9 mouse cellular contexts compared by ENCODE assay signal in the genomic region with DNA sequence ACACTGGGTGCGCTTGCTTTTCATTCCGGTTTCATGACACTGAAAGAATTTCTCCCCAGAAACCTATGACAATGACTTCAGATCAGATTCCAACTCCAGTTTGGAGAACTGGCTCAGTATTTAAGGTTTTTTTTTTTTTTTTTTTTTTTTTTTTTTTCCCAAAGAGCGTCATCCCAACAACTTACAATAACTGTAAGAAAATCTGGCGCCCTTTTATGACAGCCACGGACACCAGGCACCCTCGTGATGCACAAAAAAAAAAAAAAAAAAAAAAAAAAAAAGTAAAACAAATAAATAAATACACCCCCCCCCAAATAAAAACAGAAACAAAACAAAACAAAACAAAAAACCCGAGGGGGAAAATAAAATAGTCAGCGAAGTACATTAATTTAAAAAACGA. TPM values are rescaled to one million over a fixed set of nuclear protein-coding genes. Genes with fewer than 3 reads are reported as not detected.
DNase-seq lines count a peak whose midpoint lies in the region; ATAC-seq and TF ChIP-seq lines count a peak whose summit lies in the region.
"Had no signal": no experiment of that assay in that cellular context is flagged by ENCODE, and none has a peak within 500 bp of the region (broad histone marks: within the 10 kb centered on the region; RNA-seq: fewer than 3 reads in every experiment).

No protein-coding gene starts in this region.

- H3K4me2 ChIP-seq in lung, embryonic 14.5 days, result peak overlapping the region; percentile 82
- peak overlapping the region; percentile 68 for H3K4me2 ChIP-seq in intestine, embryonic 16.5 days (ENCODE audit: low read depth, low read length)
- H3K4me2 ChIP-seq in neural tube, embryonic 13.5 days, result peak overlapping the region; percentile 86

- H3K9me3 ChIP-seq in lung, embryonic 14.5 days (ENCODE audit: low read depth, low read length), result no peaks in the 10 kb centered on the region
- no peaks in the 10 kb centered on the region for H3K9me3 ChIP-seq in embryonic facial prominence, embryonic 10.5 days
- H3K9me3 ChIP-seq in intestine, embryonic 16.5 days (ENCODE audit: control insufficient read depth, low read length), result no peaks in the 10 kb centered on the region
- no peaks in the 10 kb centered on the region for H3K9me3 ChIP-seq in neural tube, embryonic 13.5 days

- H3K27me3 ChIP-seq in lung, embryonic 14.5 days (ENCODE audit: insufficient read depth, low read length), result no peaks in the 10 kb centered on the region
- H3K27me3 ChIP-seq in embryonic facial prominence, embryonic 10.5 days (replicated peaks; ENCODE audit: low read depth, poor library complexity, severe bottlenecking), result peaks cover 14% of the 10 kb centered on the region; the same call in 1 of the 2 replicates
- H3K27me3 ChIP-seq in intestine, embryonic 16.5 days (replicated peaks; ENCODE audit: control insufficient read depth, insufficient read depth, low read length), result no peaks in the 10 kb centered on the region
- peaks cover 24% of the 10 kb centered on the region for H3K27me3 ChIP-seq in neural tube, embryonic 13.5 days

- no peaks in the 10 kb centered on the region for H3K36me3 ChIP-seq in lung, embryonic 14.5 days (ENCODE audit: insufficient read depth)
- no peaks in the 10 kb centered on the region for H3K36me3 ChIP-seq in embryonic facial prominence, embryonic 10.5 days (replicated peaks)
- no peaks in the 10 kb centered on the region for H3K36me3 ChIP-seq in intestine, embryonic 16.5 days (ENCODE audit: control insufficient read depth, insufficient read depth, low read length)
- H3K36me3 ChIP-seq in neural tube, embryonic 13.5 days, result no peaks in the 10 kb centered on the region

- peak overlapping the region; percentile 59 for H3K4me3 ChIP-seq in lung, embryonic 14.5 days (ENCODE audit: low read depth, low read length)
- H3K4me3 ChIP-seq in embryonic facial prominence, embryonic 10.5 days, result peak overlapping the region; percentile 76
- H3K4me3 ChIP-seq in intestine, embryonic 16.5 days (ENCODE audit: low read length), result peak overlapping the region; percentile 75
- peak overlapping the region; percentile 70 for H3K4me3 ChIP-seq in neural tube, embryonic 13.5 days

- peak overlapping the region; percentile 52 for H3K9ac ChIP-seq in lung, embryonic 14.5 days
- H3K9ac ChIP-seq in intestine, embryonic 16.5 days (ENCODE audit: low read depth, low read length), result peak overlapping the region; percentile 59
- peak overlapping the region; percentile 46; the same call in 1 of the 2 replicates for H3K9ac ChIP-seq in neural tube, embryonic 13.5 days

- H3K27ac ChIP-seq in lung, embryonic 14.5 days (ENCODE audit: low read depth), result 0 out of 2 replicates have a peak overlapping the region, but pooled peaks have one; percentile 46
- no peak overlapping the region for H3K27ac ChIP-seq in embryonic facial prominence, embryonic 10.5 days (replicated peaks)
- H3K27ac ChIP-seq in intestine, embryonic 16.5 days (ENCODE audit: low read length), result no peak overlapping the region; the same call in 1 of the 2 replicates
- no peak overlapping the region for H3K27ac ChIP-seq in neural tube, embryonic 13.5 days (replicated peaks)

- no peak for ATAC-seq in lung, embryonic 14.5 days (ENCODE audit: insufficient read depth)
- ATAC-seq in intestine, embryonic 16.5 days, result no peak
- no peak for ATAC-seq in neural tube, embryonic 13.5 days (ENCODE audit: low read depth)
- no peak for ATAC-seq in inflammation-experienced regulatory T-cells, adult 6 months

- 7% methylated on average over 9 of the region's 9 CpGs for WGBS in lung, embryonic 14.5 days
- WGBS in embryonic facial prominence, embryonic 10.5 days, result 6% methylated on average over 9 of the region's 9 CpGs
- 17% methylated on average over 9 of the region's 9 CpGs for WGBS in intestine, embryonic 16.5 days
- 10% methylated on average over 9 of the region's 9 CpGs for WGBS in neural tube, embryonic 13.5 days

- H3K4me1 ChIP-seq in lung, embryonic 14.5 days (ENCODE audit: insufficient read depth), result 0 out of 2 replicates have a peak, but pooled peaks cover 8% of the 10 kb centered on the region
- H3K4me1 ChIP-seq in embryonic facial prominence, embryonic 10.5 days, result peaks cover 24% of the 10 kb centered on the region
- 0 out of 2 replicates have a peak, but pooled peaks cover 8% of the 10 kb centered on the region for H3K4me1 ChIP-seq in intestine, embryonic 16.5 days (ENCODE audit: control insufficient read depth, insufficient read depth, low read length)
- peaks cover 29% of the 10 kb centered on the region for H3K4me1 ChIP-seq in neural tube, embryonic 13.5 days (replicated peaks)

- peak; percentile 62 for DNase-seq in lung, embryonic 14.5 days
- no peak for DNase-seq in lung, postnatal 10 days
- no peak for DNase-seq in embryonic facial prominence, embryonic 10.5 days (ENCODE audit: low spot score)
- no peak for DNase-seq in adrenal gland, postnatal 10 days
- DNase-seq in spleen, postnatal 14 days (ENCODE audit: low spot score in 2 of 2), result no peak

- no peak for TF ChIP-seq CTCF in lung, embryonic 14.5 days (IDR thresholded peaks at IDR 0.05; ENCODE audit: low read depth)

RNA-seq across cellular contexts. Expression of a gene that starts 3.1 kb away (rescaled TPM):
- 27.6 and 29.6 TPM in 2 replicates for polyA plus RNA-seq in lung, embryonic 14.5 days (2014; fragmentation: Nextera tagmentation; extraction: Ambion mirVana)
- 8.3 and 9.0 TPM in 2 replicates for polyA plus RNA-seq in embryonic facial prominence, embryonic 10.5 days (2016; fragmentation: Nextera tagmentation; extraction: Ambion mirVana)
- 288 and 336 TPM in 2 replicates for polyA plus RNA-seq in intestine, embryonic 16.5 days (2015; fragmentation: Nextera tagmentation; extraction: Ambion mirVana)
- polyA plus RNA-seq in neural tube, embryonic 13.5 days (2015; fragmentation: Nextera tagmentation; extraction: Ambion mirVana), result 16.1 and 17.0 TPM in 2 replicates
- total RNA-seq in adrenal gland, postnatal 10 days (2021), result 100 to 1,000 TPM in 1 of 2 experiments, 10 to 100 TPM in 1; 78.4 to 110 TPM
- polyA plus RNA-seq in inflammation-experienced regulatory T-cells, adult 6 months (2017; shearing (Covaris generic)), result 10 to 100 TPM; 10.3 to 27.1 (median 16.7) TPM

RNA-seq across cellular contexts. Expression of a gene that starts 3.2 kb away (rescaled TPM):
- 5.2 and 5.6 TPM in 2 replicates for polyA plus RNA-seq in lung, embryonic 14.5 days (2014; fragmentation: Nextera tagmentation; extraction: Ambion mirVana)
- polyA plus RNA-seq in embryonic facial prominence, embryonic 10.5 days (2016; fragmentation: Nextera tagmentation; extraction: Ambion mirVana), result 2.3 and 3.5 TPM in 2 replicates
- polyA plus RNA-seq in intestine, embryonic 16.5 days (2015; fragmentation: Nextera tagmentation; extraction: Ambion mirVana), result 76.1 and 85.7 TPM in 2 replicates
- polyA plus RNA-seq in neural tube, embryonic 13.5 days (2015; fragmentation: Nextera tagmentation; extraction: Ambion mirVana), result 3.7 and 3.9 TPM in 2 replicates
- 10 to 100 TPM; 14.3 to 22.4 TPM for total RNA-seq in adrenal gland, postnatal 10 days (2021)
- polyA plus RNA-seq in inflammation-experienced regulatory T-cells, adult 6 months (2017; shearing (Covaris generic)), result 1 to 10 TPM; 3.2 to 8.4 (median 3.8) TPM

RNA-seq across cellular contexts. Expression of a gene that starts 13.5 kb away (rescaled TPM):
- polyA plus RNA-seq in lung, embryonic 14.5 days (2014; fragmentation: Nextera tagmentation; extraction: Ambion mirVana), result not detected in 2 replicates
- polyA plus RNA-seq in embryonic facial prominence, embryonic 10.5 days (2016; fragmentation: Nextera tagmentation; extraction: Ambion mirVana), result not detected in 2 replicates
- polyA plus RNA-seq in intestine, embryonic 16.5 days (2015; fragmentation: Nextera tagmentation; extraction: Ambion mirVana), result not detected in 2 replicates
- polyA plus RNA-seq in neural tube, embryonic 13.5 days (2015; fragmentation: Nextera tagmentation; extraction: Ambion mirVana), result not detected in 2 replicates
- total RNA-seq in adrenal gland, postnatal 10 days (2021), result not detected
- under 1 TPM in 1 of 3 experiments, not detected in 2; 0.48 TPM for polyA plus RNA-seq in inflammation-experienced regulatory T-cells, adult 6 months (2017; shearing (Covaris generic))
- total RNA-seq: left cerebral cortex, postnatal 25 days had no signal

RNA-seq across cellular contexts. Expression of a gene that starts 26.5 kb away (rescaled TPM):
- polyA plus RNA-seq in lung, embryonic 14.5 days (2014; fragmentation: Nextera tagmentation; extraction: Ambion mirVana), result not detected in 2 replicates
- 0.10 and 0.17 TPM in 2 replicates for polyA plus RNA-seq in embryonic facial prominence, embryonic 10.5 days (2016; fragmentation: Nextera tagmentation; extraction: Ambion mirVana)
- not detected in 2 replicates for polyA plus RNA-seq in intestine, embryonic 16.5 days (2015; fragmentation: Nextera tagmentation; extraction: Ambion mirVana)
- polyA plus RNA-seq in neural tube, embryonic 13.5 days (2015; fragmentation: Nextera tagmentation; extraction: Ambion mirVana), result not detected in 2 replicates
- not detected for total RNA-seq in adrenal gland, postnatal 10 days (2021)
- not detected for polyA plus RNA-seq in inflammation-experienced regulatory T-cells, adult 6 months (2017; shearing (Covaris generic))
- total RNA-seq: left cerebral cortex, postnatal 25 days had no signal

RNA-seq across cellular contexts. Expression of a gene that starts 30.3 kb away (rescaled TPM):
- polyA plus RNA-seq in lung, embryonic 14.5 days (2014; fragmentation: Nextera tagmentation; extraction: Ambion mirVana), result not detected in 2 replicates
- not detected in 2 replicates for polyA plus RNA-seq in embryonic facial prominence, embryonic 10.5 days (2016; fragmentation: Nextera tagmentation; extraction: Ambion mirVana)
- polyA plus RNA-seq in intestine, embryonic 16.5 days (2015; fragmentation: Nextera tagmentation; extraction: Ambion mirVana), result 0.37 and 0.54 TPM in 2 replicates
- not detected in 2 replicates for polyA plus RNA-seq in neural tube, embryonic 13.5 days (2015; fragmentation: Nextera tagmentation; extraction: Ambion mirVana)
- total RNA-seq in adrenal gland, postnatal 10 days (2021), result not detected
- not detected for polyA plus RNA-seq in inflammation-experienced regulatory T-cells, adult 6 months (2017; shearing (Covaris generic))
- total RNA-seq: left cerebral cortex, postnatal 25 days had no signal
